Mouse (Mus musculus) heart, adult 18-20 months (tissue): ENCODE measurements around the gene Osbpl9. TPM values are rescaled to one million over a fixed set of nuclear protein-coding genes. Genes with fewer than 3 reads are reported as not detected.

Experiments used
- DNase-seq, 2 experiments: peaks; one replicate each; pipeline ENCODE4 v3.0.0; 2021 to 2022; ENCODE audit warnings: mixed read lengths in 1 of 2
- total RNA-seq, 2 experiments: library from RNA; stranded (reverse); gene quantifications; 2 replicates each; pipeline ENCODE4 v1.2.3; 2021

Osbpl9 gene
- total RNA-seq, 2 experiments from 2014 or later: 97.4 to 100 TPM

DNA sequence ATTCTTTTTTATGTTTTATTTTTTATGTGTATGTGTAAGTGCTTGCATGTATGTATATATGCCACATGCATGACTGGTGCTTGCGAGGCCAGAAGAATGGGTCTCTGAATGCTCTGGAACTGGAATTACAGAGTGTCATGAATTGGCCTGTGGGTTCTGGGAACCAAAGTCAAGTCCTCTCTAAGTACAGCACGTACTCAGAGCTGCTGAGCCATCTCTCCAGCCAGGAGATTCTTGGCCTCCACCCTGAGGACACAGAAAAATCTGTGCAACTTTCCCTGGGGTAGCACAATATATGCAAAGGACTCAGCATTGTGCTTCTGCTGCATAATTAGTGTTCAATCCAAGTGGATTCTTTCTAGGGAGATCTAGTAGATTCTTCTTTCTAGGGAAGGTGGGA, 8.2 kb upstream of the Osbpl9 start:
- peak; percentile 63 to 81 for DNase-seq

- DNase-seq: no peak
These were observed 5.5 kb upstream of the Osbpl9 start for GRCm38 (mm10) chr4:109207524-109207923.

- DNase-seq: peak in 1 of 2 experiments; percentile 37
These were observed 2.3 kb upstream of the Osbpl9 start for GRCm38 (mm10) chr4:109204416-109204815.

DNA sequence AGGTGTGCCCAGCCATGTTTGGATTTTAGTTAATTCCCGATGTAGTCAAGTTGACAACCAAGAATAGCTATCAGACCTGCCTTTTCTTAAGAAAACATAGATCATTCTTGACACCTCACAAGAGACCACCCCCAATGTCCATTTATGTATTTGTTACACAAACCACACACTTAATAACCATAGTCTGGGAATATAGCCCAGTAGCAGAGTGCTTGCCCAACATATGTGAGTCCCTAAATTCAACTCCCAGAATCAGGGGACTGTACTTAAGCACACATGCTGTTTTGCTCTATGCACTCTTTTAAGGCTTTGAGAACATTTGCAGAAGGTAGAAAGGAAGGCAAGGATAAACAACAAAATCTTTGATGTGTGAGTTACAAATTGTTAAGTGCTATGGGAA, 1.9 kb upstream of the Osbpl9 start:
- no peak for DNase-seq

DNA sequence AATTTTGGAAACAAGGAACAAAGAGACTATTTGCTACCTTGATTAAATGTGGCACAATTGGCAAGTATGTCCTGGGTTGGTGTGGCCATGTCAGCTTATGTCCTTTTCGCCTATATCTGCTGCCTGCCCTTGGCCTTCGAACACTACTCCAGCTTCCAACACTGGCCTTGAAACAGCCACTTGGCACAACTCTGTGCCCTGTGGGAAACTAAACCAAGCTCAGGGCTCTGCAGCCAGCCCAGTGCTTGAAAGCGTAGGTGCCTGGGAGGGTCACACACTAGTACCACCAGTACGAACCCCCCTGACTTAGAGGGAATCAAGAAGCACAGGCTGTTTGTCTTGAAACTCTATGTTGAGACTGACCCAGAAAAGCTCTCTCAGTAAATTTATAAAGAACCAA, 3.0 kb downstream of the Osbpl9 start:
- peak in 1 of 2 experiments; percentile 51 for DNase-seq

GRCm38 (mm10) chr4:109195900-109196629, 6.0 kb downstream of the Osbpl9 start:
- DNase-seq: no peak

DNA sequence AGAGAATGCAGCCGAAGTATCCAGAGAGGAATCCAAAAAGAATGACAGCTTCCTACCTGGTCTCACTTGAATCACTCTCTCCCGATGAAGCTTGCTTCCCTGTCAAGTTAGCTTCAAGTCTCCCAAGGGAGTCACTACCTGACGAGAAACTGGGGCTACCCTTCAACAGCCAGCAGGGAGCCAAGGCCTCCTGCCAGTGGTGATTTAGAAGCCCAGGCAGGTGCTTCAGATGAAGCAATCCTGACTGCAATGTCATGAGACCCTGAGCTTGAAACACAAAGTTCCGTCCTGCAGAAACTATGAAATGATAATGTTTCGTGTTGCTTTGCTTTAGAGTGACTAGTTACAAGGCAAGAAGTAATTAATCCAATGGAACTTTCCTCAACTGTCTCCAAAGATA, 8.2 kb downstream of the Osbpl9 start:
- no peak for DNase-seq

- no peak for DNase-seq
These were observed 10.5 kb downstream of the Osbpl9 start for GRCm38 (mm10) chr4:109191598-109191997.

DNA sequence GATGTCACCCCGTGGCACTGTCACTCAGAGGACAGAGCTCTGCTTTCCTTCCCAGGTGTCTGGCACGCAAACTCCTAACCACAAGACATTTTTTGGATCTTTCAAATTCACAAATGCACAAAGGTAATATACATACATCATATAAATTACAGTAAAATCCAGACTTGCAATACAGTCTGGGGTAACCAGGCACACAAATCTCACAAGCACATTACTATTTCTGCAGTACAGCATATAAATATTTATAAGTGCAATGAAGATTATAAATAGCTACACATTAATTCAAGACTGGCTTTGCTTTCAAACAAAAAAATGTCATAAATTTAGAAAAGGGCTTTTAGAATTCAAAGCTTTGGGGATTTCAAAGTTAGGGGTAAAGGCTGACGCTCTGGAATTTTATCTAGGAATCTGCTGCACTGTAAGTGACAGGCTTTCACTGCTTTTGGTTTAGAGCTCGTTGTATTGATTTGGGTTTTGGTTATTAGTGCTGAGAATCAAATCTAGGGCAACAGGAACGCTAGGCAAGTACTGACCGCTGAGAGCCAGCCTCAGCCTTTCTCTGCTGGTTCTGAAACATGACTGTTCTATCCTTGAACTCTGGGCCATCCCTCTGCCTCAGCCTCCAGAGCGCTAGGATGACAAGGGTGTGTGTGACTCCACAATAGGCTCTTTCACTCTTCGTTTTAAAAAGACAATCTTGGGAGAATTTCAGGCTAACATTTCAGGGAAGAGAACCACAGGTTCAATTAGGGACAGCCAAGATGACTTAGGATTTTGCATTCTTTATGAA, 16.3 kb downstream of the Osbpl9 start:
- DNase-seq: no peak

DNA sequence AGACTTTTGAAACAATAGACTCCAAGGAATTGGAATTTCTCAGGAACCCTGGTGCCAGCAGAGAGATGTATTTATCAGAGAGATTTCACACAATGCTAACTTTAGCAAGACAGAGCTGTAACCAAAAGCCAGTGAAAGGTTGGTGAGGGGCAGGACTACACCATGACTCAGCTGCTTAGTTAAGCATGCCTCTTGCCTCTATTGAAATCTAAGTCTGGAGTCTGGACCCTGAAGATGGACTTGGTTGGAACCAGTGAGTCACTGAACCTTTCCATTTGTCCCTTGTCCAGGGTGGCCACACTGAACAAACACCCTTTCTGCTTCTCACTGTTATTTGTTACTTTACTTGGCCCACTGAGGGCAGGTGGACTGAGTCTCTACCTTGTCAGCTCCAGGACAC, 26.4 kb downstream of the Osbpl9 start:
- no peak for DNase-seq

GRCm38 (mm10) chr4:109173775-109174440, 28.2 kb downstream of the Osbpl9 start:
- peak; percentile 66 to 67 for DNase-seq

DNA sequence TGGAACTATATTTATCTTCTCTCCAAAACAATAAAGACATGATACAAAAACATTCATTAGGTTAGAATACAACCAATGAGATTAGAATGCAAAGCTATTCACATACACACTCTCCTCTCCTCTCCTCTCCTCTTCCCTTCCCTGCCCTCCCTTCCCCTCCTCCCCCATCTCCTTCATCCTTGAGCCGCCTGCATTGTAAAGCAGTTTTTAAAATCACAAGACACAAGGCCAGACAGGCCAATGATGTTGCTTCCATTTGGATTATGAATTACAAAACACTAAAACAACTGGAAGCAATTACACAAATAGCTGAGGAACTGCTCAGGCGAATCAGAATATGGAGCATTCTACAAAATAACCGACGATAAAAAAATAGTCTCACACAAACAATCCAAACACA, 28.7 kb downstream of the Osbpl9 start:
- no peak for DNase-seq

- DNase-seq: peak; percentile 85 to 96
These were observed 36.4 kb downstream of the Osbpl9 start for GRCm38 (mm10) chr4:109165521-109166173.

- peak; percentile 57 to 69 for DNase-seq
These were observed 45.4 kb downstream of the Osbpl9 start for GRCm38 (mm10) chr4:109156481-109157261.

DNA sequence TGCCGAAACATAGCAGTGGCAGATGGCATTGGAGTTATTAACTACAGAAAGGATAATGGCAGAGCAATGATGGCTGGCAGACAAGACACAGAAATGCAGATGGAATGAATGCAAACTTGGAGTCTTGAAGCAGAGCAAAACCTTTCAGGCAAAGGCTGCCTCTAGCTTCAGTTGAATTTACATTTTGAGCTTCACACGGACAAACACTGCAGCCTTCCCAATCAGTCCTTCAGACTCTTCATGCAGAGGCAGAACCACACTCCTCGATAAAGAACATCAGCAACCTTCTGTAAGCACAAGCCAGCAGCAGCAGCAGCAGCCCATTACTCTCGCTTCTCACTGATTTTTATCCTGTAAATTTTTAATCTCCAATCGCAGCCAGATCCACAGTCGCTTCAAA, 46.0 kb downstream of the Osbpl9 start:
- DNase-seq: no peak

- DNase-seq: peak in 1 of 2 experiments; percentile 22
These were observed 51.9 kb downstream of the Osbpl9 start for GRCm38 (mm10) chr4:109150214-109150613.

DNA sequence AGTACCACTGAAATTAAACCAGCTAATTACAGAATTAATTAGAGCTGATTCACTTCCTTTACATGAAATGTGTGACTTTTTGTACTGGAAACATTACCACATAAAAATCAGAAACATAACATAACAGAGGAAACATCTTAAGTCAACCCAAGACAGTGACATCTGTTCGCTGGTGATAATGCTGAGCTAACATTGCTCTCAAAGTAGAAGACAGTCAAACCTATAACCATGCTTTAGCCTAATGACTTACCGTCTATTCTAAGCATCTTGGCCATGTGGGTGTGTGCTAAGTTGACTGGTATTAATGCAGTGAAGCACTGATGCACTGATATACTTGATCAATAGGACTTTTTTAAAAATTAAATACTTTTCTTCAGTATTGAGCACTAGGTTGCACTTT, 52.7 kb downstream of the Osbpl9 start:
- DNase-seq: no peak

DNA sequence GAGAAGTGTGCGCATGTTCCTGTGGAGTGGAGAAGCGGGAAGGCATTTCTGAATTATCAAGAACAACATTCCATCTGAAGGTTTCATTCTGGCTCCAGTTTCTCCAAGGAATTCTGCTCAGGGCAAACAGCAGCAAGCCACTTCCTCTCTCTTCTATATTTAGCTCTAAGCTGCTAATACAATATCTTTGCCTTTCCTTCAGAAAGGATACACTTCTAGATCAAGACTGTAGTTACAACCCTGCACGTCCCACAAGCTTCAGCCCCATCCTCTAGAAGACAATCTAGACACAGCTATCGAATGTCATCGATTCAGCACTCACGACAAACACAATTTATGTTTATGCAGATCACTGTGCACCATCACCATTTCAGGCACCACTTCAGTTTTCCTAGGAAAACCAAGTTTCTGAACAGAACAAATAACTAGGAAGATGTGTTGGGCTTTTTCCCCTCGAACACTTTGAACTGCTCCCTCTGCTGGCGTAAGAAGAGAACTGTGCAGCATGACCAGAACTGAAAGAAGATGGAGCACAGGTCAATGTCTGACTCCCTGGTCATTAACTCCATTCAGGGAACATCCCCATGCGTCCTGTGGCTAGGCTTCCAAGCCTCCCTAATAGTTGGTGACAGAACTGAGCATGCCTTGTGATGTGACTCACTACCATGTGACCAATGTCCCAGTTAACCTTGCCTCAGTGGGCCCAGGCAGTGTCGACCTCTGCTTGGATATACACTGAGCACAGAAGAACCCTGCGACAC, 54.6 kb downstream of the Osbpl9 start:
- DNase-seq: peak; percentile 68 to 82

GRCm38 (mm10) chr4:109143091-109143490, 59.0 kb downstream of the Osbpl9 start:
- no peak for DNase-seq

GRCm38 (mm10) chr4:109138551-109138950, 63.5 kb downstream of the Osbpl9 start:
- no peak for DNase-seq
